Mouse (Mus musculus): ENCODE data around the gene Ssr3.
"Not testable (repeated sequence)": the region's sequence is repeated elsewhere in the genome, so short reads cannot be mapped to it uniquely, and the experiment has no call there.

Ssr3 gene

GRCm38 (mm10) chr3:65392421-65392817 lies at the start of gene Ssr3:
Ssr3 (minus strand) TSS chr3:65392623.
- DNase-seq = peak; percentile 97 to 98

- peak; percentile 57 to 74 for DNase-seq
Observed at GRCm38 (mm10) chr3:65441586-65442111, 49.2 kb upstream of the Ssr3 start.

- DNase-seq = no peak
Observed at GRCm38 (mm10) chr3:65438511-65439228, 46.2 kb upstream of the Ssr3 start.

GRCm38 (mm10) chr3:65435812-65436211 lies 43.4 kb upstream of the Ssr3 start:
- no peak for DNase-seq

GRCm38 (mm10) chr3:65435101-65435571 lies 42.7 kb upstream of the Ssr3 start:
- DNase-seq = no peak

GRCm38 (mm10) chr3:65432236-65432635 lies 39.8 kb upstream of the Ssr3 start:
- DNase-seq = no peak

GRCm38 (mm10) chr3:65419706-65420105 lies 27.3 kb upstream of the Ssr3 start:
- no peak for DNase-seq

- no peak for DNase-seq
Observed at GRCm38 (mm10) chr3:65417913-65418594, 25.6 kb upstream of the Ssr3 start.

GRCm38 (mm10) chr3:65416571-65416970 lies 24.1 kb upstream of the Ssr3 start:
- no peak for DNase-seq

GRCm38 (mm10) chr3:65407891-65408290 lies 15.5 kb upstream of the Ssr3 start:
- no peak for DNase-seq

GRCm38 (mm10) chr3:65405781-65406180 lies 13.4 kb upstream of the Ssr3 start:
- DNase-seq = peak; percentile 62 to 64

GRCm38 (mm10) chr3:65397566-65397965 lies 5.1 kb upstream of the Ssr3 start:
- DNase-seq = no peak

- DNase-seq = no peak
Observed at GRCm38 (mm10) chr3:65396835-65397504, 4.5 kb upstream of the Ssr3 start.

- not testable (repeated sequence) for DNase-seq
Observed at GRCm38 (mm10) chr3:65395111-65395510, 2.7 kb upstream of the Ssr3 start.

GRCm38 (mm10) chr3:65391784-65392420 lies 521 bp downstream of the Ssr3 start:
- no peak for DNase-seq

- DNase-seq = no peak
Observed at GRCm38 (mm10) chr3:65391222-65391783, 1.1 kb downstream of the Ssr3 start.

- DNase-seq = no peak
Observed at GRCm38 (mm10) chr3:65385771-65386170, 6.7 kb downstream of the Ssr3 start.

GRCm38 (mm10) chr3:65384431-65384830 lies 8.0 kb downstream of the Ssr3 start:
- DNase-seq = no peak

GRCm38 (mm10) chr3:65381094-65381493 lies 11.3 kb downstream of the Ssr3 start:
- DNase-seq = no peak

- peak; percentile 75 for DNase-seq
Observed at GRCm38 (mm10) chr3:65379884-65380539, 12.4 kb downstream of the Ssr3 start.

GRCm38 (mm10) chr3:65378724-65379123 lies 13.7 kb downstream of the Ssr3 start:
- no peak for DNase-seq

- DNase-seq = no peak
Observed at GRCm38 (mm10) chr3:65374729-65375128, 17.7 kb downstream of the Ssr3 start.

Measured in cerebellum, postnatal 10 days (tissue).